In the genomic region with DNA sequence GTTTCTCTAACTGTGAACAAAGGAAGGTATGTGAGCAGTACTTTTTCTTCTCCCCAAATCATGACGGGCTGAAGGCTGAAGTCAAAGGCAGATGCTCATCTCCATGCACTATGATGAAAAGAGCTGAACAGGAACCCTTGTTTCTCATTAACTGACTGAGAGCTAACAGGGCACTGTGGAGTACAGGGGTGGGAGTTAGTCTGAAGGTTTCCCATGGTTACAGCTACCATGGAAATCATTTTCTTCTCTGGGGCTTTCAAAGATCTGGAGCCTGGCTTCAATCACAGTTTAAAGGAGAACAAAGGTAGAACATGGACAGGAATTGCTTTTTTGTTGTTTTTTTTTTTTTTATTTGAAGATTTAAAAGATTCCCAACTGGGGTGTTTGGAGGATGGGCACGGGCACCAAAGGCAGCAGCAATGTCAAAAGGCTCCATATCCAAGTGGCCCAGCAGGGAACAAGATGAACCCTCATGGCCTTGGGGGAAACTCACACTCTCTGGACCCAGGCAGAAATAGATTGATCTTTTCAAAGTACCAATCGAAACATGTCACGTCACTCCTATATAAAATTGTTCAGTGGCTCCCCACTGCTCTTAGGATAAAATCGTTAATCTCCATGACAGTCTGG, we compare ENCODE assay signal across 25 mouse cellular contexts. TPM values are rescaled to one million over a fixed set of nuclear protein-coding genes. Genes with fewer than 3 reads are reported as not detected.
DNase-seq lines count a peak whose midpoint lies in the region; ATAC-seq and TF ChIP-seq lines count a peak whose summit lies in the region.
"Had no signal": no experiment of that assay in that cellular context is flagged by ENCODE, and none has a peak within 500 bp of the region (broad histone marks: within the 10 kb centered on the region; RNA-seq: fewer than 3 reads in every experiment).

No protein-coding gene starts in this region.

- H3K9me3 ChIP-seq in midbrain, embryonic 16.5 days (replicated peaks; ENCODE audit: control insufficient read depth, low read length, poor library complexity, severe bottlenecking), result no peaks in the 10 kb centered on the region
- H3K9me3 ChIP-seq: forebrain, embryonic 15.5 days; liver, embryonic 12.5 days had no signal

- no peak overlapping the region for H3K9ac ChIP-seq in midbrain, embryonic 16.5 days (ENCODE audit: low read depth, low read length)
- H3K9ac ChIP-seq: forebrain, embryonic 15.5 days; liver, embryonic 12.5 days; liver, postnatal 0 days had no signal

- WGBS in midbrain, embryonic 16.5 days, result 36% methylated on average over 5 of the region's 5 CpGs

- no peaks in the 10 kb centered on the region for H3K27me3 ChIP-seq in midbrain, embryonic 16.5 days (ENCODE audit: control insufficient read depth, insufficient read depth, low read depth, low read length)
- H3K27me3 ChIP-seq: forebrain, embryonic 15.5 days; liver, embryonic 12.5 days had no signal

- H3K27ac ChIP-seq in layer of hippocampus, adult 2 months, result peak overlapping the region; percentile 81
- peak overlapping the region; percentile 53; the same call in 1 of the 2 replicates for H3K27ac ChIP-seq in midbrain, embryonic 16.5 days (ENCODE audit: low read length)
- H3K27ac ChIP-seq: forebrain, embryonic 15.5 days; liver, embryonic 12.5 days had no signal

- peaks cover 19% of the 10 kb centered on the region for H3K4me1 ChIP-seq in midbrain, embryonic 16.5 days (ENCODE audit: control insufficient read depth, insufficient read depth, low read length)
- H3K4me1 ChIP-seq: liver, embryonic 12.5 days had no signal

- no peak overlapping the region for H3K4me3 ChIP-seq in layer of hippocampus, adult 2 months
- H3K4me3 ChIP-seq in midbrain, embryonic 16.5 days (ENCODE audit: low read depth, low read length), result no peak overlapping the region
- H3K4me3 ChIP-seq: erythroblast, embryonic 14.5 days; forebrain, embryonic 15.5 days; liver, embryonic 12.5 days had no signal

- no peaks in the 10 kb centered on the region for H3K36me3 ChIP-seq in midbrain, embryonic 16.5 days (ENCODE audit: control insufficient read depth, insufficient read depth, low read length)
- H3K36me3 ChIP-seq: forebrain, embryonic 15.5 days; liver, embryonic 12.5 days had no signal

- no peak for TF ChIP-seq CTCF in layer of hippocampus, adult 2 months (conservative IDR thresholded peaks at IDR 0.05)

- H3K4me2 ChIP-seq in midbrain, embryonic 16.5 days (ENCODE audit: low read length), result no peak overlapping the region
- H3K4me2 ChIP-seq: forebrain, embryonic 15.5 days; liver, embryonic 12.5 days had no signal

- intact Hi-C loops in heart, postnatal 10 days (cut with DNase I), result no loop called here

- peak; percentile 73 for DNase-seq in heart, adult 11 months
- no peak for DNase-seq in heart, postnatal 10 days
- DNase-seq in layer of hippocampus, adult 2 months (ENCODE audit: low spot score in 2 of 2), result no peak
- DNase-seq in layer of hippocampus, adult 11-12 months (ENCODE audit: low spot score), result no peak
- peak; percentile 61 for DNase-seq in brain, adult 2 months (ENCODE audit: low read depth, low spot score)
- no peak for DNase-seq in gastrocnemius, adult 18-20 months (ENCODE audit: low spot score)
- DNase-seq: adrenal gland, postnatal 25 days; cerebellum, adult 2 months; cerebellum, postnatal 14 days; gastrocnemius, postnatal 10 days; kidney, adult 9 months; kidney, postnatal 25 days; layer of hippocampus, postnatal 36 days; left cerebral cortex, postnatal 4 days; liver, postnatal 0 days; lung, postnatal 36 days; retina, postnatal 1 day; right cerebral cortex, postnatal 14 days had no signal

- peak; percentile 74; the same call in 1 of the 2 replicates for ATAC-seq in midbrain, embryonic 16.5 days
- ATAC-seq: CD4-positive, CD25-positive, alpha-beta regulatory T cell, adult 4 months; forebrain, embryonic 15.5 days; intestine, postnatal 0 days; liver, embryonic 12.5 days; liver, postnatal 0 days had no signal

RNA-seq across cellular contexts. Expression of a gene that starts 35.3 kb away (rescaled TPM):
- total RNA-seq in heart, postnatal 10 days (2021), result 10 to 100 TPM in 1 of 2 experiments, 1 to 10 TPM in 1; 8.1 to 12.1 TPM
- total RNA-seq in layer of hippocampus, adult 2 months (2021), result 100 to 1,000 TPM; 208 to 212 TPM
- polyA plus RNA-seq in midbrain, embryonic 16.5 days (2015; fragmentation: Nextera tagmentation; extraction: Ambion mirVana), result 15.9 and 16.5 TPM in 2 replicates
- total RNA-seq in gastrocnemius, adult 18-20 months (2021), result 1 to 10 TPM; 1.1 to 1.6 TPM
- total RNA-seq: megakaryocyte, adult 5-6 weeks had no signal
- polyA plus RNA-seq: erythroblast, embryonic 14.5 days had no signal

Comparison
In these comparisons a context has a peak if more than half of its experiments do, and no peak if none do; other contexts are left out.
1. DNase-seq: peak in heart, adult 11 months (single experiment) and brain, adult 2 months (single experiment); none in heart, postnatal 10 days (0 of 2), layer of hippocampus, adult 2 months (0 of 2), layer of hippocampus, adult 11-12 months (single experiment) and gastrocnemius, adult 18-20 months (single experiment).
2. RNA of a gene that starts 35.3 kb away (total RNA-seq): 208 to 212 TPM in layer of hippocampus, adult 2 months; 8.1 to 12.1 TPM in heart, postnatal 10 days and 1.1 to 1.6 TPM in gastrocnemius, adult 18-20 months; every median in the first group is over 10 times any median in the second.